Mouse (Mus musculus) left cerebral cortex, postnatal 4 days (tissue): Measurements from ENCODE around the gene Efhc1. TPM values are rescaled to one million over a fixed set of nuclear protein-coding genes. Genes with fewer than 3 reads are reported as not detected.
A peak's percentile ranks its signal among the peaks of the same experiment; 100 is the strongest.

Source experiments
- DNase-seq: peaks from one replicate; pipeline ENCODE4 v3.0.0-alpha.2; 2022
- intact Hi-C: fragments of 180-260 bp; cut with DNase I; formaldehyde crosslinking; loops from one replicate; pipeline ENCODE4 v1.15.1; 2025
- total RNA-seq, 2 experiments: library from RNA; stranded (reverse); gene quantifications; 2 replicates each; pipeline ENCODE4 v1.2.3; 2021

Gene Efhc1
- total RNA-seq, 2 experiments from 2014 or later: 0.97 to 2.2 TPM

GRCm38 (mm10) chr1:20941857-20942256 lies 9.6 kb upstream of the Efhc1 start:
- intact Hi-C loops: no loop called here
- no peak for DNase-seq

GRCm38 (mm10) chr1:20943016-20943415 lies 8.4 kb upstream of the Efhc1 start:
- intact Hi-C loops: no loop called here
- DNase-seq: no peak

- intact Hi-C loops: no loop called here
- no peak for DNase-seq
These were observed 373 bp downstream of the Efhc1 start for GRCm38 (mm10) chr1:20951799-20952198.

- no peak for DNase-seq
- intact Hi-C loops: no loop called here
These were observed 3.5 kb downstream of the Efhc1 start for GRCm38 (mm10) chr1:20954876-20955275.

- intact Hi-C loops: no loop called here
- DNase-seq: no peak
These were observed 18.2 kb downstream of the Efhc1 start for GRCm38 (mm10) chr1:20969642-20970041.

GRCm38 (mm10) chr1:20973389-20973788 lies 22.0 kb downstream of the Efhc1 start:
- no peak for DNase-seq
- intact Hi-C loops: no loop called here

GRCm38 (mm10) chr1:20974341-20975135 lies 23.1 kb downstream of the Efhc1 start:
- intact Hi-C loops: no loop called here
- no peak for DNase-seq

- intact Hi-C loops: no loop called here
- DNase-seq: no peak
These were observed 29.1 kb downstream of the Efhc1 start for GRCm38 (mm10) chr1:20980553-20980952.

- intact Hi-C loops: no loop called here
- no peak for DNase-seq
These were observed 30.3 kb downstream of the Efhc1 start for GRCm38 (mm10) chr1:20981764-20982163.

- intact Hi-C loops: no loop called here
- DNase-seq: no peak
These were observed 32.7 kb downstream of the Efhc1 start for GRCm38 (mm10) chr1:20984103-20984502.

- intact Hi-C loops: no loop called here
- no peak for DNase-seq
These were observed 33.2 kb downstream of the Efhc1 start for GRCm38 (mm10) chr1:20984582-20984981.

GRCm38 (mm10) chr1:20986378-20987056 lies 35.1 kb downstream of the Efhc1 start:
- intact Hi-C loops: no loop called here
- no peak for DNase-seq

GRCm38 (mm10) chr1:20989461-20990083 lies 38.1 kb downstream of the Efhc1 start:
- intact Hi-C loops: no loop called here
- DNase-seq: no peak

- intact Hi-C loops: no loop called here
- DNase-seq: no peak
These were observed 42.3 kb downstream of the Efhc1 start for GRCm38 (mm10) chr1:20993690-20994089.

- no peak for DNase-seq
- intact Hi-C loops: no loop called here
These were observed 42.9 kb downstream of the Efhc1 start for GRCm38 (mm10) chr1:20994338-20994737.

- peak; percentile 21 for DNase-seq
- intact Hi-C loops: no loop called here
These were observed 44.0 kb downstream of the Efhc1 start for GRCm38 (mm10) chr1:20995331-20995986.

GRCm38 (mm10) chr1:20996603-20997327 lies 45.3 kb downstream of the Efhc1 start:
- intact Hi-C loops: no loop called here
- no peak for DNase-seq

- no peak for DNase-seq
- intact Hi-C loops: no loop called here
These were observed 45.9 kb downstream of the Efhc1 start for GRCm38 (mm10) chr1:20997328-20997689.

GRCm38 (mm10) chr1:20997881-20998389 lies 46.5 kb downstream of the Efhc1 start:
- DNase-seq: no peak
- intact Hi-C loops: no loop called here
